Mouse (Mus musculus) G1E-ER4 (cell line): ENCODE measurements around the gene Aplp2. TPM values are rescaled to one million over a fixed set of nuclear protein-coding genes. Genes with fewer than 3 reads are reported as not detected.

Experiments used
- GATA1 ChIP-seq: IDR thresholded peaks from one replicate; pipeline ENCODE4 v1.8.0; 2012; ENCODE audit warnings: low read length, inconsistent platforms
- polyA plus RNA-seq: library from polyadenylated mRNA; stranded (reverse); fragments of >175 nt; gene quantifications from 2 replicates; pipeline ENCODE4 v1.2.3, GENCODE M21; 2012

Aplp2 gene
- polyA plus RNA-seq, 1 experiment, result 52.4 TPM

DNA sequence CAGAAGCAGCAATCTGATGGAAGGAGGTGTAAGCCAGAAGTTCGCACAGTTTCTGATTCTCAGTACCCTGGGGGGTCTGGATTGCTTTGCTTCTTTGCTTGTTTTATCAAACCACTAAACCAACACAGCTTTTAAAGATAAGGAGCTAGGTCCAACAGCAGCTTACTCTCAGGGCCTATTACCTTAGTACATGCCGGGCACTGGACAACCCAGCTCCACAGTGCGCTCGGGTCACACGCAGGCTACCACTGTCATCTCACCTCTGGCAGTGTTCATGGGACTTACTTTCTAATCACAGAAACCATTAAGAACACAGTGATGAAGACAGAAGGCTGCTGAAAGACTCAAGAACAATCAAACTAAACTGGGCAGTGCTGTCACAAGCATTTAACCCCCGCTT, 36.3 kb downstream of the Aplp2 start:
- TF ChIP-seq GATA1, result no peak

DNA sequence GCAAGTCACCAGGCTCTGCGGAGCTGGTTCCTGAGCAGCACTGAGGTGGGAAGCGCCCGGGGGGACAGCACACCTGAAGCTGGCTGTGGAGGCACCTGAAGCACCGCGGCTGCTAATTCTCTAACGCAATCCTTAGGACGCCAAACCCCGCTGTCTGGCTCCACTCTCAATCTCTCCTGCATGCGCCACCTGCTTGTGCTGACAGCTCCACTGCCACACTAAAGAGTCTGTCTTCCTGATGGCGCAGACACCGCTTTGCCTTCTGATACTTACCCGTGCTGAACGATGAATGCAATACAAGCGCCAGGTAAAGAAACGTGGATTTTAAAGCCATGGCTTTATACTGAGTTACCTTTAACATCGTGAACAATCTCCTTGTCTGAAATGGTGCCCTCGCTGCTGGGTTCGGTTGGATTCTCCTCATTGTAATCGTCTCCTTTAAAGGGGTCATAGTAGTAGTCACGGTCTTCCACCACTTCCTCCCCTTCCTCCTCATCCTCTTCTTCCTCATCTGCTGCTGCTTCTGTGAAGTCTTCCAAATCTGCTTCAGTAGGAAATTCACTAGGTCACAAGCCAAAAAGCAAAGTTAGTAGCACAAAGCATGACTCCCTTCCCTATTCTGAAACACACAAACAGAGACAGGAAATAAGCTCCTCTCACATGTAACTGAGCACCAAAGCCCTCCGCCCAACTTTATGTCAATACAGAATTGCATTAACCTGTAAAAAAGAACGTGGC, 43.1 kb downstream of the Aplp2 start:
- TF ChIP-seq GATA1, result no peak

DNA sequence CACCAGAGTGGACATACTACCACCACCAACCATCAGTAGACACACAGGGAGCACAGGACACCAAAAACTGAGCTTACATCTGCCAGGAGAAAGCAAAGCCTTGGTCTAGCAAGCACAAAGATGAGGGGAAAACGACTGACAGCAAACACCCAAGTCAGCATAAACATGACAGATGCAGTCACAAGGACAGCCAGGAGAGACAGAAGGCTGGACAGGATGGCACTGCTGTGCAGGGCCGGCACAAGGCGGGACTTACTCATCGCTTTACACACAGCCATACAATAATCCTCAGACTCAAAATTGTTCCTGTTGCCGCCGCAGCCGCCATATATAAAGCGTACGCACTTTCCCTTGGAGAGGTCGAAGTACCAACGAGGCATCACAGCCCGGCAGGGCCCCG, 44.3 kb downstream of the Aplp2 start:
- TF ChIP-seq GATA1, result no peak

DNA sequence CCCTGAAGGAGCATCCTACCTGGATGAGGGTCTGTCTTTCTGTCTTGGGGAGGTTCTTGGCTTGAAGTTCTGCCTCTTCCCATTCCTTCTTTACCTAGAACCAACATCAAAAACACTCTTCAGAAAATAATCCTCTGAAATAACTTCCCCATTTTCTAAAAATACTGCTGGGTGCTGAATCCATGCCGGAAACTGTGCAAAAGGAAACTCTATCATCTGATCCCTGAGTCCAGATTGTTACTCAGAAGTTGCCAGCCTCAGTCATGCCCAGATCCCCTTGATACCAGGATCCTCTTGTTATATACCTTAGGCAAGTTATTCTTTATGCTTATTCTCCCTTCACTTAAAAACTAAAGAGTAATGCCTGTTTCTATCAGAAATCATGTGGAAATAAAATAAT, 48.3 kb downstream of the Aplp2 start:
- no peak for TF ChIP-seq GATA1

DNA sequence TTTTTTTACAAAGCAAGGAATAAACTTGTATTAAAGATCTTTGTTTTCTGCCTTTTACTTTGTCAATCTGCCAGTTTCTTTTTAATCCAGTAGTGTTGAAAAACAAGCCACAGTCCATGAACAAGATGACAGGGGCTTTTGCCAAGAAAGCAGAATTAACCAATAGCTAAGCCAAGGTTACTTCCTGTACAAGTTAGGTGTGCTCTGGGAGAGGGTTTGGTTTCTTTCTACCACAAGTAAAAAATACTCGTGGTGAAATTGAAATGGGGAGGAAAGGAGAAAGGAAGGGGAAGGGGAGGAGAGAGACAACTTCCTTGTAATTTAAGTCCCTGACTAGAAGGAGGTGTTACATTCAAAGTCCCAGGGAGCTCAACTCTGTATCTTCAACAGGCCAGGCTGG, 48.7 kb downstream of the Aplp2 start:
- TF ChIP-seq GATA1, result no peak

DNA sequence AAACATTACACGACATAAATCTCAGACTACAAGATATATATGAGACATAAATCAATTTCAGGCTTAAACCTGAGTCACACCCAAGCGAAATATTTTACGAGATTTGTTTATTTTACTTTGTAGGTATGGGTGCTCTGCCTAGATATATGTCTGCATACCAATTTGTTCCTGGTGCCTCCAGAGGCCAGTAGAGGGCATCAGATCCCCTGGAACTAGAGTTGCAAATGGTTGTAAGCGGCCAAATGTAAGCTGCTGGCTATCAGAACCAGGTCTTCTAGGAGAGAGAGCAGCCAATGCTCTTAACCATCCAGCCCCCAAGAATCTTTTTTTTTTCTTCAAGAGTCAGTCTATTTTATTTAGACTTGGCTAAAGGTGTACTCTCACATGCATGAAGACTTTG, 51.7 kb downstream of the Aplp2 start:
- TF ChIP-seq GATA1, result no peak

DNA sequence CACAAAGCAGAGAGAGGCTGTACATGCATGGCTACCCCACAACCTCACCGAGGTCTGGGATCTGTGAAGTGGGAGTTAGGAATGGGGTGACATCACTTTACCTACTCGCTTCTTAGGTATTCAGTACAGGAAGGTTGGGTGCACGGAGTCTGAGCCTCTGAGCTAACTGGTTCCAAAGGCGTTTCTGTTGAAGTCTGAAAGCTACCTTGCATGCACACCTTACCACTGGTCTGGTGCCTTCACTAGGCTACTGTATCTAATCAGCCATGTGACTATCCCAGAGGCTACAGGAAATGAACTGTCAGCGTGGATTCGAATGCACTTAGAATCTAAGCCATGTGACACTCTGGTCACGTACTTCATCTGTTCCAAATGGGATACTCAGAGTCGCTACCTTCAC, 55.0 kb downstream of the Aplp2 start:
- TF ChIP-seq GATA1, result no peak

DNA sequence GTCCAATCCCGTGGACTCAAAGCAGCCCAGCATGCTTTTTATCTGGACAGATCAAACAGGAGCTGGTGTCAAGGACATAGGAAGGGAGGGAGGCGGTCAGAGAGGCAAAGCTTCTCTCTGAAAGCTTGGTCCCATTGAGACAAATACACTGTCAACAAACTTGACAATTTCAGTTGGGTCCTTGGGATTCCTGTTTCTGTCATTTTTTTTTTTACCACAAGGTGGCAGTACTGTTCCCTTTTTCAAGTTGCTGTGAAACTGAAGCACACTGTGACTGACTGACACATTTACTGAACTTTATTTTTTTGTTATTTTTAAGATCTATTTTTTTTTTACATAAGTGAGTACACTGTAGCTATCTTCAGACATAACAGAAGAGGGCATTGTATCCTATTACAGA, 60.6 kb downstream of the Aplp2 start:
- no peak for TF ChIP-seq GATA1

DNA sequence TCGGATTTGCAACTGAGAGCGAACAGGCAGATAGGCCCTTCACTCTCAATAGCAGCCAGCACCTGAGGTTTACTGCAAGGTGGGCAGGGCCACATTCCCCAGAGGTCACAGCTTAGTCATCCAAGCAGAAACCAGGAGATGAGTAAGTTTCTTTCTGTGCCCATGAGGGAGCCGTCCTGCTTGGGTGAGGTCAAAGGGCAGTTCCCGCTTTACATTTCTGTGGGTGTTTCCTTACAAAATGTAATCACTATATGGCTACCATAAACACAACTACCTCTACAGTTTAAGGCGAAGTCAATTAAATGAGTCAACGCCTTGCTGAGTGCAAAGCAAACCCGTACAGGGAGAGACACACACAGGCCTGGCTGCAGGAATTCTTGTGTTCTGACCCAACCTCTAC, 63.5 kb downstream of the Aplp2 start:
- no peak for TF ChIP-seq GATA1

DNA sequence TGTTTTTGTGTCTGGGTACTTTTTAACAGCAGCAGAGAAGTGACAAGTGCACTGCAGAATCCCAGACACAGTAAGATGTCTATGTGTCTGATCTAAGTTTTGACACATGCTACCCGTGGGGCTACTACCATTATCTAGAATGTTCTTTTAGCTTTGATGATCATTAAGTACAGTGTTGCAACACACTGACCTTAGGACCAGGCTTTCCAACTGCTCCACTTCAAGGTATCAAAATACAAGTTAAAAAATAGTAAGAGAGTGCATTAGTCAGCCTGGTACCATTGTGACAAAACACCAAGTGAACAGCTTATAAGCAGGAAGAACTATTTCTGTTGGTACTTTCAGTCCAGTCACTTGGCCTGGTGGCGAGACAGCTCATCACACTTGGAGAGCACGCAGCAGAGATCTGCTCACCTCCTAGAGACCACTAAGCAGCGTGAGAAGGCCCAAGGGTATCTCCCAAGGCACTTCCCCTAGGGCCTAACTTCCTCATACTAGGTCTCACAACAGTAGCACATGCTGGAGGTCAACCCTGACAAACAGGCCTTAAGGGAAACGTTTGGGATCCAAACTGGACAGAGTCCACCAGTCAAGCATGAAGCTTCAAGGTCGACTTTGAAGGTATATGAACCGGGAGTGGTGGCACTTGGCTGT, 66.2 kb downstream of the Aplp2 start:
- TF ChIP-seq GATA1, result no peak

DNA sequence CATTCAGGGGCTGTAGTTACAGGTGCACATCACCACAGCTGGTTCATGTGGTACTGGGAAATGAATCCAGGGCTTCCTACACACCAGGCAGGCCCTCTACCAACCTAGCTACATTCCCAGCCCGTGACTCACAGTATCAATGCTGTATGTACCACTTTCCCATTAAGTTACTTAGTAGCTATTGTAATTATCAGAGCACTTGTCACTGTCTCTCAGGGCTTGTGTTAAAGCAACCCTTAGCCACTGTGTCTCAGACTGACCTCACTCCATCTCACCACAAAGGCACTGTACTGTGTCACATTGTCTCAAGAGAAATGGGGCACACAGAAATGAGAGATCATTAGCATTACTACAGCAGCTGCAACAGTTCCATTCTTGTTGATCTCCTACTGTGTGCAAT, 68.7 kb downstream of the Aplp2 start:
- TF ChIP-seq GATA1, result no peak

DNA sequence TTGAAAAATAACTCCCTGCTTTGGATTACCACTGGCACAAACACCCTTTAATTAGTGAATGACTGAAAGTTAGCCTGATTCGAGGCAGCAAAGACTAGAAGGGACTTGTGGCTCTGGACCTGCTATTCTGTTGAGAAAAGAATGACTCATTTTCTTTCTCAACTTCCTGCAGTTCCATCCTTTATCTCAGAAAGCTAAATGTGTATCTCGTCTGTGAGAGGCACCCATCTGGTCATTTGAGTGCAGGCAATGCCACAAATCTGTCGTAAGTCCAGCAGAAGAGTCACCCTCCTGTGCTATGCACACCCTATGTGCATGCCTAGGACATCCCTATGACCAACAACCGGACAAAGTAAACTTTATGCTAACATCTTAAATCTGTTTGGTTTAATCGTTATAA, 78.5 kb downstream of the Aplp2 start:
- no peak for TF ChIP-seq GATA1

DNA sequence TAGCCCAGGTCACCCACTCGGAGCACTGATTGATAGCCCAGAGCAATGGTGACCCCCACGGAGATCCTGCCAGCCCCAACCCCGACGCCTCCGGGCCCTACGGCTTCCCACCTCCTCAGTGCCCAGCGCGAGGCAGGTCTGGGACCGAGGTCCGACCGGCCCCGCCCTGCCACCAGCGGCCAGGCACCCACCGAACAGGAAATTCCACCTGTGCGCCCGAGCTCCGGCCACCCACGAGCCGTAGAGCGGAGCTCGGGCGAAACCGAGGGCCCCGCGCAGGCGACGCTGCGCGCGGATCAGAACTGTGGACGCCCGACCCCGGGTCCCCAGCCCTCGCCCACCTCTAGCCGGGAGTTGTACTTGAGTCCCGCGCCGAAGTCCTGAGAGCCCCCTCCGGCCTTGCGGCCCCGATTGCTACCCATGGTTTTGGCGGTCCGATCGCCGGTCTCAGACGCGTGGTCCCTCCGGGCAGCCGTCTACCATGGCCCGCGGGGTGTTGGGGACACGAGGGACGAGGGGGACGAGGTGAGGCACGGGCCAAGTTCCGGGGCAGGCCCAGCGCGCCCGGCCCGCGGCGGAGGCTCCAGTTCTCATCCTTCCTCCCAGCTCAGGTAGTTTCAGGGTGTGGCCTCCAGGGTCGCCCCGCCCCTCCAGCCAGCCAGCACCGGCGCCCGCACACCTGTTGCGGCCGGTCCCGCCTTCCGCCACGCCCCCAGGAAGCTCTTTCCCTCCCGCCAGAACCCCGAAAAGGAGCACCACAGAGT, 80.2 kb downstream of the Aplp2 start, which contains the start of gene St14:
Gene St14, minus strand, starts transcription at position 649 of the 764 bp plus-strand sequence.
- no peak for TF ChIP-seq GATA1

DNA sequence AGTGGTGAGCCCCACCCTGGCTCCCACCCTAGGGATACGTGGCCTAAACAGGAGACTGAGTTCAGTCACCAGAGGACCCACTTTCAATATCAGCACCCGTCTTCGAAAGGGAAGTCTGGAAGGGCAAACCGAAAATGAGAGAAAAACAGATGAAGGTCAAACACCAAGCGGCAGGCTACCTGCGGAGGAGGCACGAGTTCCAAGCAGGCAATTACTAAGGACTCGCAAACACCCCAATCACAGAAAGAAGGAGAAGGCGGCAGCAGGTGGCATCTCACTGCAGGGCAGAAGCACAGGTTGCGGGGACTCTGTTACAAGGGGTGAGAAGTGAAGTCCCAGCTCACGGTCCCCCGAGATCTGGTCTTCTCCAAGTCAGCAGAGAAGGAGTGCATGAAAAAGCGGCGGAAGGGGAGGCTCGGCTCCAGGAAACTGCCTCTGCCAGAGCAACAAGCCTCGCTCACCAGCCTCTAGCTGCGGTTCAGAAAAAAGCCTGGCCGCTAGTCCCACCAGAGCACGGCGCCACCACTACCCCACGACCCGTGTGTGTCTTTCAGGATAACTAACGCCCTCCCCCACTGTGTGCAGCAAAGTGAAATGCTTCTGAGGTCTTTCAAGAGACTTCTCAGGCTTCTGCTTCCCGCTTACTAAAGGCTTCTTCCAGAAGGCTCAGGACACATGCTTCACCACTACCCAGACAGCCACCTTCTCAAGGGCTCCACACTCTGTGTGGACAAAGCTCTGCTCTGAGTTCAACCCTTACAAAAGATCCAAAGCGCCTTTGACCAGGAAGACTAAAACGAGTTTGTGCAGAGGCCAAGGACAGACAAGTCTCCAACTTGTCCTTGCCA, 81.0 kb downstream of the Aplp2 start:
- TF ChIP-seq GATA1, result no peak

DNA sequence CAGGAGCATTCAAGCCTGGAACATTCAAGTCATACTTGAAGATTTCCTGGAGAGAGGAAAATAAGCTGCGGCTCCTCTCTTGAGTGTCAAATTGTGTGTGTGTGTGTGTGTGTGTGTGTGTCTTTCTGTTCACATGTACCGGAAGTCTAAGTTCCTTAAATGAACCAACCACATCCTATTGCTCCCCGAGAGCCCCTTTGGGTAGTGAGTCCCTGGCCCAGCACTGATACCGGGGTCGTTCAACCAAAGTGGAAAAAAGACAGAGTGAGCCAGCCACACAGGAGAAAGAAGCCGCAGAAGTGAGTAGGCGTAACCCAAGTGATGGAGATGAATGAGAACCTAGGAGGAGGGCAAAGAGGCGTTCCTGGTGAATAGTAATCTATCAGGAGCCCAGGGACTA, 81.7 kb downstream of the Aplp2 start:
- no peak for TF ChIP-seq GATA1
